Mouse (Mus musculus) cortical plate, adult 2 months (tissue): ENCODE results near the gene Mnat1.

Experiments
- CTCF ChIP-seq: fragments of 200-500 bp; IDR thresholded peaks from 2 replicates; pipeline ENCODE4 v1.5.1; 2011; ENCODE audit warnings: mild to moderate bottlenecking, control low read depth, low read length; ENCODE audit not compliant: insufficient read depth; ENCODE audit errors: extremely low read depth
- POLR2A ChIP-seq: fragments of 200-500 bp; IDR thresholded peaks from 2 replicates; pipeline ENCODE4 v1.6.1; 2011; ENCODE audit warnings: mild to moderate bottlenecking, low read length, control low read depth; ENCODE audit not compliant: insufficient read depth; ENCODE audit errors: extremely low read depth

DNA sequence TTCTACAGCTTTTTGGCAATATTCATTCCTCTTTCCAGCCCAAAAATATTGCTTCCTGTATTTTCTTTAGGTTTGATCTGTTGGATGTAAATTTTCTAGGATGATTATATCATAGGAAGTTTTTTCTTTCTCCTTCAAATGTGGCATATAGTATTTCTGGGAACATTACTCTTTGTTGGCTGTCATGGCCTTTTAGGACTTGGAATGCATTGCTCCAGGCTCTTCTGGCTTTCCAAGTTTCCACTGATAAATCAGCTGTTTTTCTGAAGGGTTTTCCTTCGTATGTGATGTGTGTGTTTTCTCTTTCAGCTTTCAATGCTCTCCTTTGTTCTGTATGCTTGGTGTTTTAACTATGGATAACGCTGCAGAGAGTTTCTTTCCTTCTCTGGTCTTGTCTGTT is 131.5 kb downstream of the Mnat1 start:
- TF ChIP-seq CTCF (no peak), POLR2A (no peak)
